Mouse (Mus musculus): ENCODE measurements around the gene Kcnmb4.

The Kcnmb4 gene
- long read RNA-seq, experiment 1, result 0 reads
- long read RNA-seq, experiment 2, partial matches to known transcripts, result 0 of 2 reads
- long read RNA-seq, experiment 2, other reads (novel, unspliced or antisense), result 0 of 2 reads

DNA sequence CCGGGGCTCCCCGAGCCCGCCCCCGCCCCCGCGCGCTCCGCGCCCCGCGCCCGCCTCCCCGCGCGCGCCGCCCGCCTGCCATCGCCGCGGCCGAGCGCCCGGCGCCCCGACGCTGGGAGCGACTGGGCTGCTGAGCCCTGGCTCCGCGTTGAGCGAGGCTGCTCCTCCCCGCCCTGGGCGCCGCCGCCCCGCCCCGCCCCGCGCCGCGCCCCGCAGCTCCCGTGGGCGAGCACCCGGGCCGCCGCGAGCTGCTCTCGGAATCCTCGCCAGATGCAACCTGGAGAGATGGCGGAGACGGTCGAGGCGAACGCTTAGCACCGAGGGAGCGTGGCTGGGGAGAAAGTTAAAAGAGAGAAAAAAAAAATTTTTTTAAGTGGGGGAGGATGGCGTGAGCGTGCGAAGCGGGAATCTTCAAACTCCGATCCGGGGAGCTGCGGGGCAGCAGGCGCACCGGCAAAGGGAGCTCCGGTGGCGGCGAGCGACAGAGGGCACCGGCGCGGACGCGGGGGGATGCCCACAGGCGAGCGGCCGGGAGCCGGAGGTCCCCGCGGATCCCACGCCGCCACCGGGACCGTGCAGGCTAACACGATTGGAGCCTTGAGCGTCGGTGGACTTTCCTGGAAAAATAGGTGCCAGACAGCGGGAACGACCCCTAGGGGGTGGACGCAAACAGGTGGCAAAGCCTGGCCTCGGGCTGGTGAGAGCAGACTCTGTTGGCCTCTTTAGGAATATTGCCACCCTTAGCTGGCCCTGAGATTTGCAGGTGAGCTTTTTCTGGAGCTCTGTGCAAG lies at the start of gene Kcnmb4:
TSS of gene Kcnmb4 (minus strand) at position 120 of the 791 bp plus-strand sequence.
- intact Hi-C loops (cut with DNase I), result no loop called here

DNA sequence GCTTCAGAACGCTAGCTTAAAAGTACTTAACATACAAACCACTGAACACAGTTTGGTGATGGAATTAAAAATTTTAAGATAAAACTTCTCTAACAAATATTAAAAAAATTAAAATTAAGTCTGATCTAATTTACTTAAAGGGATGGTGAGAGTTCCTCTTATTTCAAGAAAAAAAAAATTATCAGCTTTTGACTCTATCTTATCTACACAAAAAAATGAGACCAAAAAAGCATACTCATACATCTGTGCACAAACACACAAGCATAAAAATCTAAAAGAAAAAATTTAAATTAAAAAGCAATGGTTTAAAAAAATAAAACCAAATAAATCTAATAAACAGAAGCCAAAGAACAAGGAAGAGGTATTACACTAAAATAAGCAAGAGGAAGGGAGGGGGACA lies 45.9 kb upstream of the Kcnmb4 start:
- intact Hi-C loops (cut with DNase I), result no loop called here

DNA sequence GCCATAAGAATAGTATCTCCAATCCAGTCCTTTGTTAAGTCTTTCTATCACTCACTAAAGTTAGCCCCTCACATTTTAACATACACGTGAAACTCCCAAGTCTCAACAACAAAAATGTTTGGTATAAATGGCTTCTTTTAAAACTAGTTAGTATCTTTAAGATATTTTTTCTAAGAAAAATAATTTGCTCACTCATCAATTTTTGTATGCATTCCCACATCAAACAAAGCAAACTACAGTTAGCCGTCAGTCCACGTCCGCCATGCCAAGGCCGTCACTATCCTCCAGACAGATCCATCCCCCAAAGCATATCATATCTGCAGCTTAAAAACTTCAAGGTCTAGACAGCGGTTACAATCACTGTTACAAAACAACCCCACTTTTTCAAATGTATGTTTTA lies 41.9 kb upstream of the Kcnmb4 start:
- intact Hi-C loops (cut with DNase I), result no loop called here

DNA sequence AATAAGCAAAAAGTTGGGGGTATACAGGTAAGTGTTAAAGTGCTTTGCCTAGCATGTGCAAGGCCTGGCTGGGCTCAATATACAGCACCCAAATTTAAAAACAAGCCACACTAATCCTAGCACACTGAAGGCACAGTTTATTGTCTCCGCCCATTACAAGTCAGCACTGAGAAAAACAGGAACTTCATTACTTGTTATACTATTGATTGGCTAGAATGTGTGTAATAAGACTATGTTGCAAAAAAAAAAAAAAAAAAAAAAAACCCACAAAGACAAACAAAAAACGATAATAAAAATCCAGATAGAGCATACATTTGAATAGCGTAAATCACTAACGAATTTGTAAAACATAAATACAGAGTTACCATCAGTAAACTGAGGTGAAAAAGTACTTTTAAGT lies 41.5 kb upstream of the Kcnmb4 start:
- intact Hi-C loops (cut with DNase I), result no loop called here

DNA sequence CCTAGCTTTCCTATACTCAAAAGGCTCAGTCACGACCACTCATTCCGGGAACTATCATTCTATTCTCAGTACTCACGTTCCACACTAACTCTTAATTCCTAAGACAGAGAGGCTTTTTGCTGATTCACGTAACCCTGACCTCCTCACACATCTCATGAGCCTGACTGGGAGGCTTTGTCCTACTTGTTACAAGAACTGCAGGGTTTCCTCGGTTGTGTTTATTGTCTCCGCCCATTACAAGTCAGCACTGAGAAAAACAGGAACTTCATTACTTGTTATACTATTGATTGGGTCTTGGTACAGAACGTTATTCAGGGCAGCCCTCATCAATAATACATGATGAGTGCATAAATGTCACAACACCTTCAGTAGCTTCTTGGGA lies 39.6 kb upstream of the Kcnmb4 start:
- intact Hi-C loops (cut with DNase I), result no loop called here

DNA sequence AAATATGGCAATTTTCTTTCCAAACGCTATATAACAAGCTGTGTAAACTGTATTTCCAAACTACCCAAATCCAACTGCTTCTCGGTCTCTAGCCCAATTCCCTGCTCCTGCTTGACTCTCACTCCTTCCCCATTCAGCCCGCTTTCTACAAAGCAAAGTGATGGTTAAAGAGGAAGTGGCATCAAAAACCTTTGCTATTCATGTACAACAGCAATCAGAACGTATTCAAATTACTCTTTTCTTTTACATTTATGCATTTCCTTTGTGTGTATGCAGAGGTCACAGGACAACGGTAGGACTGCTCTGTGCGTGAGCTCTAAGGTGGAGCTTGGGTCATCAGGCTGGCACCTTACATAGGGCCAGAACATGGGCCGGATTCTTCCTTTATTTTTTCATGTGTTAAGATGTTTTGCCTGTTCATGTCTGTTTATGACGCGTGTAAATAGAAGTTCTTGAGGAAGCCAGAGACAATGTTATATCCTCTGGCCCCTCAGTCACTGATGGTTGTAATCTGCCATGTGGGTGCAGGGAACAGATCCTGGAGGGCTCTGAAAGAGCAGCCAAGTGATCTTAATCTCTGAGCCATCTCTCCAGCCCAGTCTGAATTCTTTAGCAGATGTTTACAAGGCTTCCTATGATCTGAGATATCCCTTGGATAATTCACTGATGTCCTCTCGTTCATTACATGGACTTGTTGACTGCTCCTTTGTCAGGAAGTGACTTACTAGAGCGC lies 39.0 kb upstream of the Kcnmb4 start:
- intact Hi-C loops (cut with DNase I), result no loop called here

DNA sequence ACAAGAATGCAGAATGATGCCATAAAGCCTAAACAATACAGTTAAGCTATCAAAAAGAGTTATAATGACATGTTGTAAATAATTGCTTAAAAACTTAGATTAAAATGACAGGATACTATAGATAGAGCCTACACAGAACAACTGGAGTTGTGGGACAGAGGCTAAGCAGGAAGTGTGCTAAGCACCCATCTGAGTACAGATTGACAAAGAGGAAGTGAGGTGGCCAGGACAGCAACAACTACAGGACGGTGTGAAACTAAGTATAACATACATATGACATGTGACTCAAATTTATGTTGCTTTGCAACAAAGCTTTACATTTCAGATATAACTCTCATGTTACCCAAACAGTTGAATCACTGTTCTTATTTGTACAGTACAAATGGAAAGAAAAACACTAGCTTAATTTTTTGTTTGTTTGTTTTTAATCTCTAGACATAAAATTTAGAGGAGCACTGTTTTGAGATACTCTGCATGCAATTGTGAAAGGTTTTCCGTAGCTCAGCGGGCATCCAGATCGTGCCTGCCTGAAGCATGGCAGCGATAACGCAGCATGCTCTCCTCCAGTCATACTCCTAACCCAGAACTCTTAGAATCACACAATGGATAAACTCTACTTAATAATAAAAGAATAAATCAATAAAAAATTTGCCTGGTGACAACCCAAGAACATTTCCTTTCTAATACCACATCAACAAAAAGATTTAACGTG lies 31.8 kb upstream of the Kcnmb4 start:
- intact Hi-C loops (cut with DNase I), result no loop called here

DNA sequence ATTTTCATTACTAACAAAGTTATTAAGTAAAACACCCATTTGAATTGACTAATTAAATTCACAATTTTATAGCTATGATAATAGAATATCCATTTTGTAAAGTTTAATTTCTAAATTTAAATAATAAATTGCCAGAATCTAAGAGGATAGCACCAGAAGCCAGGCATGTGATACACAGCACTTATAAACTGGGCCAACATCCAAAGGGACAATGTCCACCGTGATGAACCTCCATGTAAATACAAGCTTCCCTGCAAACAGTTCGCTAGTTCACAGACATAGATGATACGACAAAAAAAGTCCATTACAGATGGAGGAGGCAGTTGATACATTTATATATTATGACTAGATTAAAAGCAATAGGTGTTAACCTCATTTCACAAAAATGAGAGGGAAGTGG lies 19.1 kb upstream of the Kcnmb4 start:
- intact Hi-C loops (cut with DNase I), result no loop called here

DNA sequence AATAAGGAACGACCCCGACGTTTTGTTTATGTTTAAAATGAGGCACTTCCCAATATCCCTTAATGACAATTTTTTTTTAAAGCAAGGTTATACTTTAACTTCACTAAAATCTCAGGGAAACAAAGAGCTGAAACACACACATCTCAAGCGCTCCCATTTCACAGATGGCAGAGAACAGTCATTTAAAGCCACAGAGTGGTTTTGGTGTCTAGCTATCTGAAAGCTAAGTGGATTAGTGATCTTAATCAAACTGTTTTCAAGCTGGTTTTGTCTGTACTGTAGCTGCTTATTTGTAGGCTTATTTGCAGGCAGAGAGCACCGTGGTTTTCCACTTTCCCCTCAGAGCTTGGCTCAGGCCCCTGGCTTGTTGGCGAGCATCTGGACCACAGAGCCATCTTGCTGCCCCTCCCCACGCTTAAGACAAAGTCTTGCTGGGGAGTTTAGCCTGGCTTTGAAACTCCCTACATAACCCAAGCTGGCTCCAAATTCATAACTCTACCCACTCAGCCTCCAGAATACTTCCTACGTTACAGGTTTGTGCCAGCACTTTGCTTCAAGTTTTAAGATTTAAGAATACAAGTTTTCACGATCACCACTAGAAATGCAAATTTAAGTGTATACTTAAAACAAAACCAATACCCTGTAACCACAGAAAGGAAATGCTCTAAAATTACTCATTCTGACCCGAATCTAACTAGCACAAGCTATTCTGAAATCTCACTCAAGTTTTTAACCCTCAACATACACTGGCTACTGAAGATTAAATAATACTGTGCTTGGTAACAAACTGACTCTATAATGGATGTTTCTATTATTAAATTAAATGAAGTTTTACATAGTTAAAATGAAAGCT lies 13.4 kb upstream of the Kcnmb4 start:
- intact Hi-C loops (cut with DNase I), result no loop called here

DNA sequence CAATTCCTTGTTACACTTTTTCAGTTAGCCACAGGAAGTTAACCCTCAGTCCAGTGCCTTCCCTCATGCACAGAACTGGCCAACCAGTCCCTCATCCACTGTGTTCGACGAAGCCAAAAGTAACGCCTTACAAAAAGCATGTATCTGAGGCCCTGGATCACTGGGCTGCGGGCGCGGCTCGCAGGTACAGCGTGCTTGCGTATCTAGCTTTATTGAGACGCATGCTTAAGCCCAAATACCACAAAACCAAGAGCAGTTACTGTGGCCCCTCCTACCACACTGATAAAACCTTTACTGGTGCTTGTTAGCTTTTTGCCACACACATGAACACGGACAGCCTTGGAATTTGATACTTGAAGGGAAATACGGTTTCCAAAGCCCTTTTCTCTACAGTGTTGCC lies 8.2 kb upstream of the Kcnmb4 start:
- intact Hi-C loops (cut with DNase I), result no loop called here

DNA sequence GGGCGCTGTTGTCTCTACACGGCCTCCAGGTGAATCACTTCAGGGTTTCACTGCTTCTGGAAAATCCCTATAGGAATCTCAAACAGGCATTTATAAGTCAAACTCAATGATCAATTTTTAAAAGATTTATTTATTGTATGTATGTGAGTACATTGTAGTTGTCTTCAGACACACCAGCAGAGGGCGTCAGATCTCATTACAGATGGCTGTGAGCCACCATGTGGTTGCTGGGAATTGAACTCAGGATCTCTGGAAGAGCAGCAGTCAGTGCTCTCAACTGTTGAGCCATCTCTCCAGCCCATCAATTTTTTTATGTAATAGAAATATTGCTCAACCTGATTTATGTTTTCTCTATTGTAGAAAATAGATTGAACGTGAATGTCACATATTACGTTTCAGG lies 7.3 kb upstream of the Kcnmb4 start:
- intact Hi-C loops (cut with DNase I), result no loop called here

DNA sequence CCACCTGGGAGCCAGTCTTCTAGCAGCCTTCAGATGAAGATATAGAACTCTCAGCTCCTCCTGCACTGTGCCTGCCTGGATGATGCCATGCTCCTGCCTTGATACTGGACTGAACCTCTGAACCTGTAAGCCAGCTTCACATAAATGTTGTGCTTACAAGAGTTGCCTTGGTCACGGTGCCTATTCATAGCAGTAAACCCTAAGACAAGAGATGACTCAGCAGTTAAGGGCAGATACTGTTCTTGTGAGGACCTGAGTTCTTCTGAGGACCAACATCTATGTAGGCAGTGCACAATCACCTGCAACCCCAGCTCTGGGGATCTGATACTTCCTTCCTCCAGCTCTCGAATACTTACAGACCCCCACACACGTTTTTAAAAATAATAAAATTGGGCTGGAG lies 2.9 kb upstream of the Kcnmb4 start:
- intact Hi-C loops (cut with DNase I), result no loop called here

DNA sequence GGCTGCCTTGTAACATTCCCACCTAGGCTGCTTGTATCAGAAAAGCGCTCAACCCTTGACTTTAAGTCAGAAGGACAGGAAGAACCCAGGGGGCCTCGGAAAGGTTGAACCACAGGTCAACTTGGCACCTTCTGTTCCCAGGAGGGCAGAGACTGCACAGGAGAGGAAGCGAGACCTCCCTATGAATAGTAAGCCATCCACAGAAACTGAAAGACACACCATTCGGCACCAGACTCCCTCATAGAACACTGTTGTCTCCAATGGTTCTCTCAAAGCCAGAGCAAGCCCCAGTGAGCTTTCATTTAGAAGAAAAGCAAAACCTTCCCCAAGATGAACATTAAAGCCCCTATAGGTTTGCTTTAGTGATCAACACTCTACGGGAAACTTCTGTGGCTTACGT lies 2.0 kb upstream of the Kcnmb4 start:
- intact Hi-C loops (cut with DNase I), result no loop called here

DNA sequence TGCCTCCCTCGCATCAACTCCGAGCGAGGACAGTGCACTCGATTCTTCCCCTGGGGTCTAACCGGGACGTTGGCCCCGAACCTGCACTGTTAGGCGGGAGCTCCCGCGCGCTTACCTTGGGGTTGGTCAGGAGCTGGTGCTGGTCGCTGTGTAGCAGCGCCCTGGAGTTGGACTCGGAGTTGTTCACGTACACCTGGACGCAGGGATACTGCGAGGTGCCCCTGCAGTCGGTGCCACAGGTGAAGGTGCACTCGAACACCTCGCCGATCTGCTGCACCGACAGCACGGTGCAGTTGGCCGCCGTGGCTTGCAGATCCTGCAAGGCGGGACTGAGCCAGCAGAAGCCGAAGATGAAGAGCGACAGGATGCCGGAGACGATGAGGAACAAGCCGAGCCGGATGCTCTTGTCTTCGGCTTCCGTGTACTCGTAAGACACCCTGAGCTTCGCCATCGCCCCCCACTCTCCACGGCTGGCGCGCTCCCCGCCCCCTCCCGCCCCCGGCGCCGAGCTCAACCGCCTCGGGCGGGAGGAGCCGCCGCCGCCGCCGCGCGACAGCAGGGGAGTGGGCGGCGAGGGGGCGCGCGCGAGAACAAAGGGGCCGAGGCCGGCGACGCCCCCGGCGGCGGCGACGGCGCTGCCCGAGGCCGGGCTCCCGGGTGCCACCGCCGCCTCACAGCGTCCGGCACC lies 463 bp downstream of the Kcnmb4 start:
- intact Hi-C loops (cut with DNase I), result no loop called here

DNA sequence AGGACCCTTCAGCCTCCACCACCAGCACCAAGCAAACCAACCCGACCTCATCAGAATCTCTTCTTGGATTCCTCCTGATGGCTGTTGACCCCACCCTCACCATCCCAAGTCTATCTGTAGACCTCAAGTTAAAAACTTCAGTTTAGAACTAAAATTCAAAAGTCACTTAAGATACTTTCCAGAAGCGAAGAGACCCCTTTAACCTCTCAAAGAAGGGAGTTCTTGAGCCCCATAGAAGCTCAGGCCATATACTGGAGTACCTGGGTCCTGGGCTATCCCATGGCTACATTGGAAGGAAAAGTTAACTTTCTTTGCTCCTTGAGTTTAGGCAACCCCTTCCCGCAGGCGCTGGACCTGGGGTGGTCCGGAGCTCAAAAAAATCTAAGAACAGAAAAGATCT lies 1.1 kb downstream of the Kcnmb4 start:
- intact Hi-C loops (cut with DNase I), result no loop called here

DNA sequence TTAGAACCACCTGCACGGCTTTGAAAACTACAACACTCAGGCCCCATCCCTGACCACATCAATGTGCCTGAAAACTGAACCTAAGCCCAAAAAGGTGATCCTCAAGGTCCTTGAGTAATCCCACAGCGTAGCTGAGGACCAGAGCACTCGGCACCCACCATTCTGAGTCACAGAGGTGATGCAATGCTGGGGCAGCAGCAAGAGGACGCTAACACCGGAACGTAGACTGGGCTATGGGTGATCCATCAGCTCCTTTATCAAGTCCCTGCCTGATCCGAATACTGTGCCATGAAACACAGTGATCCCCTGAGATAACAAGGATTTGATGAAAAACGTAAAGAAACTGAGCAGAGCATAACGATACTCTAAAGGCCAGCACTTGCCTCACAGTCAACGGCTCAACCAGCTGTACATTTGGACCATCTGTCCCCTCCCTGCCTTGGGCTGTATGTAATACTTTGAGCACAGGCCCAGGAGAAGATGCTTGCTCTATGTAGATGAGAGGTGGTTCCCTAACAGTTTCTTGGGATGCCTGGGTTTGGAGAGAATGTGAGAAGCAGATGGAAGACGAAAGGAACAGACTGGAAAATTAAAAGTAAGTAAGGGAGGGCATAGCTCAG lies 3.3 kb downstream of the Kcnmb4 start:
- intact Hi-C loops (cut with DNase I), result no loop called here

DNA sequence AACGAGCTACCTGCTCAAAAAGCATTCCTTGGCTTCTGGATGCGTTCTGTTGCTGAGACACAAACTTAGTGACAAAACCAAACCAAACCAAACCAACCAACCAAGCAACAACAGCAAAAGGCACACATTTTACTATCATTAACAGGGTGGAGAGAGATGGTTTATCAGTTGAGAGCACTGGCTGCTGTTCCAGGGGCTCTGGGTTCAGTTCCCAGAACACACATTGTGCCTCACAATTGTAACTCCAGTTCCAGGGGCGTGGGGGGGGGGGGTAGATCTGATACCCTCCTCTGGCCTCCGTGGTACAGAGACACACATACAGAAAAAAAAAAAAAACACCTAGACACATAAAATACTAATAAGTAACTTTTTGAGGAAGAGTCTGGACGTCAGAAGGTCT lies 5.6 kb downstream of the Kcnmb4 start:
- intact Hi-C loops (cut with DNase I), result no loop called here

DNA sequence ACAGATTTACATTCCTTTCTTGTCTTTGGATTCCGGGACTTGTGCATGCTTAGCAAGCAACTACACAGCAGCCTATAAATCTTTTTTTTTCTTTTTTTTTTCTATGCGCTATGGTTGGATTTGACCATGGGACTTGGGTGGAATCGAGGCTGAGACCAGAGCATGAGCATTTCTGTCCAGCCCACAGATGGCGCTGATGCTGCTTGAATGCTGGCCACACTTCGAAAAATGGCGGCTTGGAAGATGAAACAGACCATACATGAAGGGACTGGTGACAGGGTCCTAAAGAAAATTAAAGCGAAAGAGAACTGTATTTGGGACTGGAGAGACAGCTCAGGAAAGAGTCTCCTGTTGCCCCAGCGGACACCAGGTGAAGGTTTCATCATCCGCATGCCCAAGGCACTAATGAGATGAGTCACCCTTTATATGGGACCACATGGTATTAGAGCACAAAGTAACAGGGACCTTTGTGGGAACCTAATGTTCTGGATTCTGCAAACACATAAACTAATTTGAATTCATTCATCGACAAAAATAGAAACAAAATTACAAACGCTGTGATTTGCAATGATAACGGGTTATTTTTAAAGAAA lies 9.8 kb downstream of the Kcnmb4 start:
- intact Hi-C loops (cut with DNase I), result no loop called here

DNA sequence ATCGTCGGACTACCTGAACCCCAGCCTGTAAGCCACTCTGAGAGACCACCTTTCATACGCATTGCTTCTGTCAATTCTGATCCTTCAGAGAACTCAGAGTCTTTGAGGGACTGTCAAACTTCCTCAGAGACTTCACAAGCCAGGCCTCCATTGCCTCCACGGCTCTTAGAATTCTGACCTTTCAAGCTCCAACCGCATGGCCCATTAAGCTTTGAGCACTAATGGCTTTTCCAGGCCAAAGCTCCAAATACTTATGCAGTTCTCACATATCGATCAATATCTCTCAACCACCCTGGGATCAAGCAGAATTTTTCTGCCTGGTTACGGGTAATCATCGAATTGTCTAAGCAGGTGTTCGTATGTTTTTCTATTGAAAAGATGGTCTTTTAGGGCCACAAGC lies 12.2 kb downstream of the Kcnmb4 start:
- intact Hi-C loops (cut with DNase I), result no loop called here

DNA sequence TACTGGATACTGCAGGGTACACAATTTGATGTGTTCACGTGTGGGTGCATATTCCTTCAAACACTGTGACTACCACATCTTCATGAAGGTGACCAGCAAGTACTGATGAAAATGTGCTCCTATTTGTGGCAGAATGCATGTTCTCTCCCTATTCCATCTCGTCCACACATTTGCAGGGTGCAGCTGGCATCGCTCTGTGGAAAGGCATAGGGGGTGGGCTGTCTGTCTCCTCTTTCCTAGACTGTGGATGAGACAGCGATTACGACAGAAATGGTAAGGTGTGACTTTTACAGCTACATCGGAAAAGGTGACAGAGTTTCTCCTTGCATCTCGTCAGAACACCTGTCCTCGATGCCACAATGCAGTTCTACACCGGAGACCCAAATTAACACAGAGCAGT lies 14.9 kb downstream of the Kcnmb4 start:
- intact Hi-C loops (cut with DNase I), result no loop called here
